Mouse (Mus musculus) lung, adult 2 months (tissue): Measurements from ENCODE around the gene Kxd1. TPM values are rescaled to one million over a fixed set of nuclear protein-coding genes. Genes with fewer than 3 reads are reported as not detected.

Source experiments
- DNase-seq: peaks from one replicate; pipeline ENCODE4 v3.0.0; 2022
- H3K4me1 ChIP-seq: fragments of 200-500 bp; 2 replicates; pipeline ENCODE4 v1.6.1; 2011; ENCODE audit warnings: low read length; ENCODE audit not compliant: control insufficient read depth, insufficient read depth
- H3K4me3 ChIP-seq: fragments of 200-500 bp; replicated peaks from 2 replicates; pipeline ENCODE3; 2011; ENCODE audit warnings: low read depth, mild to moderate bottlenecking, control low read depth, low read length; ENCODE audit errors: extremely low read depth
- CTCF ChIP-seq: fragments of 200-500 bp; IDR thresholded peaks from 2 replicates; pipeline ENCODE4 v1.5.1; 2011; ENCODE audit warnings: mild to moderate bottlenecking, low read length, control low read depth; ENCODE audit not compliant: insufficient read depth
- POLR2A ChIP-seq: fragments of 200-500 bp; IDR thresholded peaks from 2 replicates; pipeline ENCODE4 v1.6.1; 2011; ENCODE audit warnings: low read depth, mild to moderate bottlenecking, control low read depth, low read length, borderline replicate concordance; ENCODE audit errors: extremely low read depth
- WGBS: fragments of 180-500 bp; shearing (Covaris S2); methylation state at CpG from one replicate; pipeline ENCODE4 v1.1.7; 2018; 5-methylcytosine and 5-hydroxymethylcytosine counted together
- polyA plus RNA-seq: library from polyadenylated mRNA; depleted of rRNA; stranded (reverse); fragments of >200 nt; gene quantifications from 2 replicates; pipeline ENCODE4 v1.2.3, GENCODE M21; 2012

Gene Kxd1
- polyA plus RNA-seq, 1 experiment, result 54.6 TPM

- no peak for DNase-seq
- Histone ChIP-seq H3K4me1 (peaks cover 19% of the 10 kb centered on the region), H3K4me3 (peak overlapping the region; percentile 98)
- no peak for TF ChIP-seq CTCF
- TF ChIP-seq POLR2A, result no peak
- 8% methylated on average over 25 of the region's 25 CpGs for WGBS
These were observed 18.3 kb downstream of the Kxd1 start for GRCm38 (mm10) chr8:70509281-70509952.

- 66% methylated on average over 5 of the region's 5 CpGs for WGBS
- H3K4me3 ChIP-seq, result no peak overlapping the region
- H3K4me1 ChIP-seq, result peaks cover 19% of the 10 kb centered on the region
- no peak for DNase-seq
- TF ChIP-seq CTCF (no peak), POLR2A (no peak)
These were observed 20.7 kb downstream of the Kxd1 start for GRCm38 (mm10) chr8:70507027-70507393.

- Histone ChIP-seq H3K4me1 (peaks cover 19% of the 10 kb centered on the region), H3K4me3 (peak within 1 kb of the TSS; percentile 51)
- peak; percentile 93 for DNase-seq
- WGBS, result 5% methylated on average over 40 of the region's 40 CpGs
- TF ChIP-seq CTCF, result peak; percentile 43; the same call in 1 of the 2 replicates
- TF ChIP-seq POLR2A, result peak; percentile 52; the same call in 1 of the 2 replicates
These were observed 21.3 kb downstream of the Kxd1 start, which contains the start of gene Rex1bd for GRCm38 (mm10) chr8:70506328-70507026. Gene Rex1bd (minus strand): TSS chr8:70506752.

- no peak for TF ChIP-seq POLR2A
- no peak for TF ChIP-seq CTCF
- H3K4me1 ChIP-seq, result peaks cover 17% of the 10 kb centered on the region
- 30% methylated on average over 32 of the region's 32 CpGs for WGBS
- peak overlapping the region; percentile 51 for H3K4me3 ChIP-seq
- no peak for DNase-seq
These were observed 21.9 kb downstream of the Kxd1 start for GRCm38 (mm10) chr8:70505698-70506327.

- peaks cover 17% of the 10 kb centered on the region for H3K4me1 ChIP-seq
- TF ChIP-seq POLR2A, result no peak
- TF ChIP-seq CTCF, result peak; percentile 81
- peak; percentile 78 for DNase-seq
- WGBS, result 78% methylated on average over 3 of the region's 3 CpGs
- H3K4me3 ChIP-seq, result no peak overlapping the region
These were observed 22.9 kb downstream of the Kxd1 start for GRCm38 (mm10) chr8:70504851-70505250.

- TF ChIP-seq POLR2A, result no peak
- TF ChIP-seq CTCF, result no peak
- H3K4me3 ChIP-seq, result no peak overlapping the region
- peaks cover 17% of the 10 kb centered on the region for H3K4me1 ChIP-seq
- DNase-seq, result peak; percentile 39
- WGBS, result 66% methylated on average over 16 of the region's 16 CpGs
These were observed 23.5 kb downstream of the Kxd1 start for GRCm38 (mm10) chr8:70504291-70504716.

- WGBS, result 19% methylated on average over 46 of the region's 46 CpGs
- H3K4me1 ChIP-seq, result peaks cover 11% of the 10 kb centered on the region
- TF ChIP-seq CTCF, result peak; percentile 47
- TF ChIP-seq POLR2A, result no peak
- no peak overlapping the region for H3K4me3 ChIP-seq
- peak; percentile 59 for DNase-seq
These were observed 24.6 kb downstream of the Kxd1 start for GRCm38 (mm10) chr8:70503062-70503750.

- H3K4me3 ChIP-seq, result no peak overlapping the region
- 56% methylated on average over 12 of the region's 12 CpGs for WGBS
- DNase-seq, result no peak
- H3K4me1 ChIP-seq, result peaks cover 11% of the 10 kb centered on the region
- TF ChIP-seq POLR2A (no peak), CTCF (no peak)
These were observed 25.2 kb downstream of the Kxd1 start for GRCm38 (mm10) chr8:70502540-70502939.

GRCm38 (mm10) chr8:70501820-70502529 is 25.8 kb downstream of the Kxd1 start:
- DNase-seq, result no peak
- TF ChIP-seq CTCF (no peak), POLR2A (no peak)
- 29% methylated on average over 23 of the region's 23 CpGs for WGBS
- peaks cover 11% of the 10 kb centered on the region for H3K4me1 ChIP-seq
- H3K4me3 ChIP-seq, result no peak overlapping the region
